Mouse (Mus musculus) hindlimb bud, embryonic 11.5 days (tissue): ENCODE measurements at regions not wholly inside any gene's neighbourhood (a gene's known extent, or its start where the extent isn't known, plus 50 kb on each side); places are given as distances from the start of the nearest gene placed in this dataset.

Experiments
- DNase-seq: peaks from one replicate; pipeline ENCODE4 v3.0.0-alpha.2; 2012; ENCODE audit warnings: low read depth, low spot score; ENCODE audit errors: extremely low spot score

DNA sequence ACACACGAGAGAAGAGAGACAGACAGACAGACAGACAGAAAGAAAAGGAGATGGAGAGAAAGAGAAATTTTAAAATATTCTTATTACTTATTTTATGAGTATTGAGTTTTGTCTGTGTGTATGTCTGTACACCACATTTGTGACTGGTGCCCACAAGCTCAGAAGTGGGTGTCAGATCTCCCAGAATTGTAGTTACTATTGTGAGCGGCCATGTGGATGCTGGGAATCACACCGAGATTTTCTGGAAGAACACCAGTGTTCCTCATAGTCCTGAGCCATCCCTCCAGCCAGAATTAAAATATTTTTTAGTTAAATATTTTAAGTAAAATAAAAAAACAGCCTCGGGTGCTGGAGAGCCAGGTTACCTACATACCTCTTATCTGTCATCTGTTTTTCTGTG, 110.6 kb upstream of the Med13l start:
- DNase-seq, result no peak

DNA sequence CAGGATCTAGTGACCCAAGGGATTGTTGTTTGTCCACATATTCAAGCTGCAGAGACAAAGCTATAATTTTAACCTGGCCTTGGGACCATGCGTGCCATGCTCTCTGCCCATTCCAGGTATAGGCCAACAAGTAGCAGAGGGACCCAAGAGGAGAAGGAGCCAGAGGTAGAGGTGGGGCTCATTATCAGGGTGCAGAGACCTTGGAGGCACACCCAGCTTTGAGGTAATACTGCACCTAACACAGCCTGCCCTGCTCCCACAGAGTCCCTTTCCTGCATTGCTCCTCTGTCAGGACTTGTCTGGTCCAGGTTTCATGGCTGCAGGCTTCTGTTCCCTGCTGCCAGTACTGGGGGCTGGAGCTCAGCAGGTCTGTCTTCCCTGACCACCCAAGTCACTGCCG, 108.4 kb upstream of the Med13l start:
- DNase-seq, result no peak

DNA sequence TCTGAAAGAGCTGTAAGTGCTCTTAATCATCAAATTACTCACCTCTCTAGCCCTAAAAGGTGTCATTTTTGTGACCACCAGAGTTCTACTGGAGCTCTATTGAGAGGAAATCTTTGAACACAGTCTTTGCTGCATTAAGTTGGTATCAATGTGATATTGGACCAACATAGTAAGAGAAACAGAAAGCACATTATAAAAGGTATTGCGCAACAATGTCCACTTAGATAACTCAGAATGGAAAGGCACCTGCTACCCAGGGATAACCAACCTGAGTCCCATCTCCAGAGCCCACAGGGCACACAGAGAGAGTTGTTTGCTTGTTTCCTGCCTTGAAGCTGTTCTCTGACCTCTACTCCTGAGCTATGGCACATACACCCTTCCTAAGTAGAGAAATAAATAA, 106.4 kb upstream of the Med13l start:
- no peak for DNase-seq

DNA sequence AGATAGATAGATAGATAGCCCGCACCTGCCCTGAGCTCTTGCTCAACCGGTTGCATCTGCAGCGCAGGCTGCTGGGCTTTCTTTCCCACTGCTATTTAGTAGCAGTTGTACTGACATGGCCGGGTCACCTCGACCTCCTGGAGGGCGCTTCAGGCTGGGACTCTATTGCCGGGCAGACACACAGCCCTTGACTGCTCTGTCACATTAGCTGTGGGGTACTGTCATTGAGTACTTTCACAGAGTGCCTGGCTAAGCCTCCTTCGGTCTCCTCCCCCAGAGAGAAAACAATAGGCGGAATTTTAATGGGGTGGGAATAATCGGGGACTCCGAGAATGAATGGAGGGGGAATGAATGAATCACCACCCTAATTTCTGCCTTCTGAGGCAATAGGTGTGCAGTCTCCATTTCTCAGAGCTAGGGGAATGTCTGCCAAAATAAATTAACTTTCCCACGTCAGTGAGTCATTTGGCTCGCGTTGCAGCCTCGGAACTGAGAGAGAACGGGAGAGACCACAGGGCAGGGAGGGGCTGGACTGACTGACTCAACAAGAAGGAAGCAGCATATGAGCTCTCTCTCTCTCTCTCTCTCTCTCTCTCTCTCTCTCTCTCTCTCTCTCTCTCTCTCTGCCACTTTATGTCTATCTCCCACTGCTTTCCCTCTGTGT, 101.6 kb upstream of the Med13l start:
- DNase-seq, result no peak

DNA sequence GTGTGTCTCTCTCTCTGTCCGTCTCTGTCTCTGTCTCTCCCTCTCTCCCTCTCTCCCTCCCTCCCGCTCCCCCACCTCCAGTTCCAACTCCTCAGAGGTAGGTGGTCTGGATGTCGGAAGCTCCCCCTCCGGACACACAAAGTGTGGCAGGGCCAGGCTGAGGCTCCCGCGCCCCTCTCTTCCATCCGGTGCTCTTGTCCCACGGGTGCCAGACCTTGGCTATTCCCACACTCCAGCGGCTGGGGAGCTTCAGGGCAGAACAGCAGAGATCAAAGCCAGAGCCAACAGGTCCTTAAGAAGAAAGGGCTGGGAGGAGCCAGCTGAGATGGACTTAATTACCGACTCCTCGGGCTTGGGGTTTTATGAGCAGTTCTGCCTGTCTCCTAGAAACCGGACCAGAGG, 101.1 kb upstream of the Med13l start:
- peak; percentile 62 for DNase-seq

DNA sequence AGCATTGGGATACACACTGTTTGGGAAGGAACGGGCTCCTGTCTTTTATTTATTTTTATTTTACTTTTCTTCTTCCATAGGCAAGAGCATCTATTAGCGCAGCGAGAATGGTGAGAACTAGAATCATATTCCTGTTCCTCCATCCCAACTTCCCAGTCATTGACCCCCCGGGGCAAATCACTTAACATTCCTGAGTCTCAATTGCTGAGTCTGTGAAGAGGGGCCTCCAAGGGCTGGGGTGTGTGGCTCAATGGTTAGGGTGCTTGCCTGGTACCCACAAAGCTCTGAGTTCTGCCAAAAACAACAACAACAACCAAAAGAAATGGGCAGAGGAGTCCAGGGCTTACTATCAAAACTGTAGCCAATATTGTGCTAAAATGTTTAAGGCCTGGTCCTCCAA, 98.5 kb upstream of the Med13l start:
- DNase-seq, result no peak

DNA sequence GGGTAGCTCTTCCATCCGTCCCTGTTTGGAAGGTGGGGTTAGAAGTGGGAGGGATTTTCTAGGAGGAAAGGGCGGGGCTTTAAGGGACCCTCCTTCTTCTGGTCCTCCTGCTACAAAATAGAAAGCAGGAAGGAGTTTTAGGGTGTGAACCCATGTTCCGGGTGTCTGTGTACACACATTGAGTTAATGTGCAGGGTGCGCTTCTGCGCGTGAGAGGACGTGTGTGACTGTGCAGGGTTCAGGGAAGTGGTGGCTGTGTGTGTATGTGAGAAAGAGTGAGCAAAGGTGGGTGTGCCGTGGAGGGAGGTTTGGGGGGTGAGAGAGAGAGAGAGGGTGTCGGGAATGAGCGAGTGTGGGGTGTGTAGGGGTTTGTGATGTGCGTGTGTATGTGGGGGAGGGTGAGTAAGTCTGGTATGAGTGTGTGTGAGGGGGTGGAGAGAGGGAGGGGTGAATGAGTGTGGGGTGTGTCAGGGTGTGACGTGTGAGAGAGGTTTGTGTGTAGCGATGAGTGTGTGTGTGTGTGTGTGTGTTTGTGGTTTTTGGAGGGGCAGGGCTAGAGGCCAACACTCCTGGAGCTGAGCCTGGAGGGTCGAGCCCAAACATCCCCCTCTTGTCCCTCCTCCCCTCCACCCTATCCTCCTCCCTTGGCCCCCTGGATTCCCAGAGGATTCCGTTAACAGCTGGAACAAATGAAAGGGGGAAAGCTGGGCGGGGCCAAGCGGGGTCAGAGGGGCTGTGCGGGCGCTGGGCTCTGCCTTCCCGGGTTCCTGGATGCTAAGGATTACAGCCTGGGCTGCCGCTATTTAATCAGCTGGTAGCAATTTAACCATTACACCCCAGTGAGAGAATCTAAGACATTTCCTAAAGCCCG, 95.3 kb upstream of the Med13l start:
- DNase-seq, result no peak

DNA sequence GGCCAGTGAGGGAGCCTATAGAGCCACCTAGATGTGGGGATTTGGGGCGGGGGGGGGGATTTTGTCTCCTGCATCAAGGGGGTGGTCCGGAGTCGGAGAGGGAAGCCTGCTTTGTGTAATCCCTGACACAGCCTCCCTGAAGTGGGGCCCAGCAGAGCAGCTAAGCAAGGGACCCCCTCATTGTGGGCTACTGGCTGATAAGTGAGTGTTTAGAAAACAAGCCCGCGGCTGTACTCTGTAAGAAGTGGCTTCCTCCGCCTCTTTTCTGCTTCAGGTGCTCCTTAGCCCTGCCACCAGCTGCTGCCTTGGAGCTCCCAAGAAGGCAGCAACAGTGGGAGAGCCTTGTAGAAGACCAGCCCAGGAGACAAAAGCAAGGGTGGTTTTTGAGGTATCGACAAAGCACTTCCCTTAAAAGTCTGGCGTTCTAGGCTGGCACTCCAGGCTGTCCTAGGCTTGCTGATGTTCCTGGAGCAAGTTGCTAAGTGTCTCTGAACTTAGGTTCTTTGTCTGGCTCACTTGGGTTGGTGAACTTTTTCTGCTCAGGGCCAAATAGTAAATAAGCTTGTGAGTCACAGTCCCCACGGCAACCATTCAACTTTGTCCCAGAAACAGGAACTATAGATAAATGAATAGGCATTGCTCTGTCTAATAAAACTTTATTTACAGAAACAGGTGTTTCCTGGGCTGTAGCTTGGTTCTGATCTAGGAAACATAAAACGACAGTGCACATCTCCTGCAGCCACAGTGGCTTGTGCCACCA, 94.3 kb upstream of the Med13l start:
- DNase-seq, result no peak

DNA sequence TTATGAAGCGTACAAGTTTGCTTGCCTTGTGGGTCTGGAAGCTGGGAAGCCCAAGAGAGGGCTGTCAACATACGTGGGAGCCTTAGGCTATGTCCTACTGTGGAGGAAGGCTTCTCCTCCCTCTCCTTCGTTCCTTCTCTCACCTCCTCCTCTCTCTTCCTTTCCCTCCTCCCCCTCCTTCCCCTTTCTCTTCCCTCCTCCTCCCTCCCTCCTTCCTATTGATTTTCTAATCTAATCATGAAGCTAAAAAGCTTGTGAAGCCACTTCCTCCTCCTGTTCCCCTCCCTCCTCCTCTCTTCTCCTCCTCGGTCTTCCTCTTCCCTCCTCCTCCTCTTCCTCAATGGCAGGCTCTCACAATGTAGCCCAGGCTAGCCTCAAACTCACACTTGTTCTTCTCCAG, 91.7 kb upstream of the Med13l start:
- DNase-seq, result no peak

DNA sequence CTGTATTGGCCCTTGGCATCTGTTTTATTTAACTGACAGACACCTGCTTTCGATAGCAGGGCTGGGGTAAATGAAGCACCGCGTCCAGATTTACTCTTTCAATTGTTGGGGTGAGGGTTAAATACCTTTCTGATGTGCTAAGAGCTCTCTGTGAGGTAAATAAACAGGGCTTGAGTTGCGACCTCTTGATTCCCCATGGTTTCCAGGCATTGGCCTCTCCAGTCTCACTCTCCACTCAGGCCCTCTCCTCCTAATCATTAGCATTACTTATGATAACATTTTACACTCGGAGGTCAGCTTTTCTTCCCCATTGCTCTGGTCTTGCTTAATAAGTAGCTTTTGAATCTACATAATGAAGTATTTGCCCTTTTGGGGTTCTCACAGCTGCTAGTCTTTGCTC, 88.9 kb upstream of the Med13l start:
- no peak for DNase-seq

DNA sequence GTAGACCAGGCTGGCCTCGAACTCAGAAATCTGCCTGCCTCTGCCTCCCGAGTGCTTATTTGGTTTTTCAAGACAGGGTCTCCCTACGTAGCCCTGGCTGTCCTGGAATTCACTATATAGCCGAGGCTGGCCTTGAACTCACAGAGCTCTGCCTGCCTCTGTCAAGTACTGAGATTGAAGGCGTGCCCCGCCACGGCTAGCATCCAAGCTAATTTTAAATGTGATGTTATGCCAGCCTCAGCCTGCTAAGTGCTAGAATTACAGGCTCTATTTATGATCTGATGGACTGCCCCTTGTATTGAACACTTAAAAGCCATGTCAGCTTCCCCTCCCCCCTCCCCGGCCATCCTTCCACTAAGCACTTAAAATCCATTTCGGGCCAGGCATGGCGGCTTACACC, 88.2 kb upstream of the Med13l start:
- DNase-seq, result no peak

DNA sequence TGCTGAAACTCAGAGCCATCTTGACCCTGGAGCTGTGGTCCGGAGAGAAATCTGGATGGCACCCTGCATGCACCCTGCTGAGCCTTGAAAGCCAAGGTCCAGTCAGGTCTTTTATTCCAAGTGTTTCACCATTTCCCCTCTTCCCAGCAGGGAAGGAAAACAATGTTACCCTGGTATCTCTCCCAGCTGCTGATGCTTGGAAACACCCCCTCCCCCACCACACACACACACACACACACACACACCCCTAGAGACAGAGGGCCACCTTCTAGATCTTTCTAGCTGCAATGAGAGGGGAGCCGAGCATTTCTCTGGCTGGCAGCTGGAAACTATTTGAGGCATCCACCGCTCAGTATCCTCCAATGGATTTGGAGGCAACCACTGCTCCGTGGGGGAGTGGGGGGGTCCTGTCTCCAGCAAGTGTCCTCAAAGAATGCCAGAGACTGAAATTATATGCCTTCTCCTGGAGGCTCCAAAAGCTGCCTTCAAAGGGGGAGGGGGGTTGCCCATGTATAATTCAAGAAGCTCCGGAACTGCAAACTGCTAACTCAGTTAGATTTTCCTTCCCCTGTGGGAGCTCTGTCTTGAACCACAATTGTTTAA, 87.2 kb upstream of the Med13l start:
- no peak for DNase-seq

DNA sequence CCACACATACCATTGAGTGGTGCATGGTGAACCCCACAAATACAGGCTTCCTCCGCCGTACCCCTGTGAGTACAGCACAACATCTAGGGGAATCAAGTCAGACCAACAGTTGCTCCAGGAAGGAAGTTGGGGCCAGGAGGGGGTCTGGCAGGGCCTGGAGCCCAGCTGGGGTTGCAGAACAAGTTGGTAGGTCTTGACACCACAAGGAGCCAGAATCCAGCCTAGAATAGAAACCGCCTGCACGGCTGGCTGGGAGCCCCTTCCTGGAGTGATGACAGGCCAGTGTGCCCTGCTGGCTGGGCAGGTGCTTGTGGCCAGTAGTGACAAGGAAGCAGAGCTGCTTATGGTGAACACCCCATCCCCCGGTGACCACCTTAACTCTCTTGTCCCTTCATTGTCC, 83.9 kb upstream of the Med13l start:
- DNase-seq, result no peak

DNA sequence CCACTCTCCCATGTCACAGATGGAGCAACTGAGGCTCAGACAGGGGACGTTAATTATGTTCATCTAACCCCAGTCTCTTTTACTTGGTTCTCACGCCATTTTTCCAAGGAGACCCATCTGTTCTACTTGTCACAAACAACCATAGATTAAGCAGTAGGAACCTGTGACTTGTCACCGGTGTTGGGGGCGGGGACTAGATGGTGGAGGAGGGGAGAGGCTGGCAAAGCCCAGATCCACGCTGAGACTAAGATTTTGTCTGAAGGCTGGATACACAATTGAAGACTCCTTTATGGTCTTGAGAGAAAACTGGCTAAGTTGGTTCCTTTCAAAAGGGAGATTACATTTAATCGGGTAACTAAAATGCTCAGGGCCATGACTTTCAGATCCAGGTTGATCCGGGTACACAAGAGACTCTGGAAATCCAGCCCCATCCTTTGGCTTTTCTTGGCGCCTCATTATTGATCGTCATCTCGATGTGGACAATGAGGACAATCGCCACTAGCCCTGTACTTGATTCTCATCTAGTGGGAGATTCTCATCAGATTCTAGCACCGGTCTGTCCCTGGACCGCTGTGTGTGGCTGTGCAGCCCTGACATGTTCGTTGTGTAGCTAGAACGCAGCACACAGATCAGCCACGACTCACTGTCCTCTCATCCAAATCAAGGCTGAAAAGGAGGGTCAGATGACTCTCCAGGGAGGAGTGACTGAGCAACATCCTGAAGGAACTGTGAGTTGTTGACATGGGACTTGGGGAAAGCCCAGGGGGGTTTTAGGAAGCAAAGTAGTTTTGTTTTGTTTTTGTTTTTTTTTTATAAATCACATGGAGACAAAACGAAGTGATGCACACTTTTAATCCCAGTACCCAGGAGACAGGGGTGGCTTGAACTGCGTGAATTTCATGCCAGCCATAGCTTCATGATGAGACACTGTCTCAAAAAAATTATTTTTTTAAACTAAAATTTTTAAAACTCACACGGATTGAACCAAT, 83.1 kb upstream of the Med13l start:
- DNase-seq, result no peak

DNA sequence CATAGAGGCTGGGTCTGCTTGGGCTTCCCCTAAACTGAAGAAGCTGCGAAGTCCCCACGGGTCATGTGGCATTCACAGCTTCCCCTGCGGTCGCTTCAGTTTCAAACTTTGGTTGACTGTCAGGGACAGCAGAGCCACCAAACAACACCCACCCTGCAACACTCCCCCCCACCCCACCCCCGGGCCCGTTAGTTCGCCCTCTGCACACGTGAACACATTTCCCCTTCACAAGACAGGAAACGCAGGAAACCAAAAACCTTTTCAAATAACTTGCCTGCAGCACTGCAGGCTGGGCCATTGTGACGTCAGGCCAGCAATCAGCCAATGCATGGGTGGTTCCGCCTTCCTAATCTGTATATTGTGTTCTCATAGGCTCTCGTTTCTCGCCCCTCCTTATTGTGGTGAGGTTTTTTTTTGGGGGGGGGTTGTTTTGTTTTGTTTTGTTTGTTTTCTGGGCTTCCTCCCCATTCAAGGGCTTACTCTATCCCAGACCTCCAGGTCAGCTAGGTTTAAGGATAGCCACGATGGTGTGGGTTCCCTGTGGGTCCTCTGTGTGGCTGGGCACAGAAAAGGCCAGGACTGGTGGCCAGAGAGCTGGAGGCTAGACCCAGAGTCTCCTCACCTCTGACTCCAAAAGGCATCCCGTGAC, 82.2 kb upstream of the Med13l start:
- peak; percentile 67 for DNase-seq

DNA sequence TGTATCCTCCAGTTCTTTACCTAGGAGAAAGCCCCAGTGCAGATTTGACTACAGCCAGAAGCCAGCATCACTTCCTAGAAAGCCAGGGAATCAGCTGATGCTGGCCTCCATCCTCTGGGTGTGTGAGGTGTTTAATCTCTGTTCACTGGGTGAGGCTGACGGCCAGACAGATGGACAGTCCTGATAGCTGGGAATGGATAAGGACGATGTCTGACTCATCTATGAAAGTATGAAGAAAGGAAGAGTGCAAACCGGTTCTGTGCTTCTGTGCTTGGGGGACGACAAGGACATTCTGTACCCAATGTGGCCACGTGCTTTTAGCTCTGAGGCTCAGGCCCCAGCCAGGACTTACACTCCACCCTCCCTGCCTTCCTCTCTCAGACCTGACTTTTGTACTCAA, 80.5 kb upstream of the Med13l start:
- no peak for DNase-seq

DNA sequence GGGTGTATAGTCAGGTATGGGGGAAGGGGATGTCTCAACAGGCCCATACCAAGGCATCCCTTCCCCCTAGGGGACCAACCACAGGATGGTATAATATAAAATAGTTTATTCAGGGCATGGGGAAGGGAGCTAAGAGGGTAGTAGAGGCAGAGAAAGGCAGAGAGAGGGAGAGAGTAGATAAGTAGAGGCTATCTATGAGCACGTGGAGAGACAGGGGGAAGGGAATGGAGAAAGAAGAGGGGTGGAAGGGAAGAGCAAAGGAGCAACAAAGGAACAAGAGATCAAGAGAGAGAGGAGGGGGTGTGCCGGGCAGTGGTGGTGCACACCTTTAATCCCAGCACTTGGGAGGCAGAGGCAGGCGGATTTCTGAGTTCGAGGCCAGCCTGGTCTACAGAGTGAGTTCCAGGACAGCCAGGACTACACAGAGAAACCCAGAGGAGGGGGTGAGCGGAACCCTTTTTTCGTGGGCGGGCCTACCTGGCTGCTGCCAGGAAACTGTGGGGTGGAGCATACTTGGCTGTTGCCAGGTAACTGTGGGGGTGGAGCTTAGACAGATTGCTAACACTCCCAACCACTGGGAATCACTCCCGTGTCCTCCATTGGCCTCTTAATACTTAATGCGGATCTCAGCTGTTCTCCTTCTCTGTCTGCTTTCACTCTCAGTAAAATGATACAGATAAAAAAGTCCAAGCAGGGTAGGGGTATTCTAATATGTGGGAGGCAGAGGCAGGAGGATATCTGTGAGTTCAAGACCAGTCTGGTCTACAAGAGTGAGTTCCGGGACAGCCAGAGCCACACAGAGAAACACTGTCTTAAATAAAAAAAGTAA, 79.3 kb upstream of the Med13l start:
- no peak for DNase-seq

DNA sequence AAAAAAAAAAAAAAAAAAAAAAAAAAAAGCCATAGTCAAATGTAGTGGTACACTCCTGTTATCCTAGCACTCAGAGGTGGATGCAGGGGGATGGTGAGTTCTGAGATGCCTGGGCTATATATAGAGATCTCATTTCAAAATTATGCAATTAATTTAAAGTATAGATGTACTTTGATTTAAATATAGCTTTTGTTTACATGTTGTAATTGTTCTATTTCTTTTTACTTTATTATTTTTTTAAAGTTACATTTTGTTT, 78.8 kb upstream of the Med13l start:
- no peak for DNase-seq

DNA sequence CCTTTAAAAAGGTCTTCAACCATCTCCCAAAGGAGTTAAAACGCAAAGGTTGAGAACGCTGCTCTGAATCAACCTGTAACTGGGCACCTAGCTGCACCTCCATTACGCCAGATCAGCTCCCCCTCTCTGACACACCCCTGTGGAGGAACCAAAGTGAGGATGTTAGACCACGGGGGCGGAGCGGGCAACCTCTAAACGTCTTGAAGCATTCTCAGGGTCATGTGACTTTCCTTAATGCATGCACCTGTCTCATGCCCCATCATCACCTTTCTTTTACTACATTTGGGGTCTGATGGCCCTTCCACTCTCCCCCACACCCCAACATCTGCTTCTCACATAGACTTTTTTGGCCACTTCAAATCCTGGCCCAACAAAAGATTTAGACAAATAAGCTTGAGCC, 77.9 kb upstream of the Med13l start:
- no peak for DNase-seq
